Mouse (Mus musculus): ENCODE results near the gene Orai1.

- TF ChIP-seq CTCF (conservative IDR thresholded peaks at IDR 0.05; ENCODE audit: insufficient read depth, insufficient read length, low read depth, low read length) (no peak), POLR2A (IDR thresholded peaks at IDR 0.05; ENCODE audit: low read depth, low read length) (no peak)
Measured at GRCm38 (mm10) chr5:123050918-123051317, 36.0 kb downstream of the Orai1 start.
